Mouse (Mus musculus) thymus, adult 2 months (tissue): ENCODE results near the gene Gid4.

Experiments used
- CTCF ChIP-seq: fragments of 200-500 bp; IDR thresholded peaks from 2 replicates; pipeline ENCODE4 v1.5.1; 2012; ENCODE audit warnings: mild to moderate bottlenecking, control low read depth, low read length, moderate library complexity, borderline replicate concordance; ENCODE audit not compliant: control insufficient read depth, poor library complexity, insufficient read depth; ENCODE audit errors: extremely low read depth
- POLR2A ChIP-seq: fragments of 200-500 bp; IDR thresholded peaks from 2 replicates; pipeline ENCODE4 v1.6.1; 2012; ENCODE audit warnings: mild to moderate bottlenecking, low read length, control low read depth, moderate library complexity; ENCODE audit not compliant: control insufficient read depth, poor library complexity, insufficient read depth; ENCODE audit errors: extremely low read depth

- no peak for TF ChIP-seq CTCF
- TF ChIP-seq POLR2A: no peak
Measured at GRCm38 (mm10) chr11:60433501-60433900, 16.6 kb downstream of the Gid4 start.
